Mouse (Mus musculus) stomach, embryonic 15.5 days (tissue): Measurements from ENCODE around the gene Myo9b. TPM values are rescaled to one million over a fixed set of nuclear protein-coding genes. Genes with fewer than 3 reads are reported as not detected.
"Not testable (repeated sequence)": the region's sequence is repeated elsewhere in the genome, so short reads cannot be mapped to it uniquely, and the experiment has no call there.

ENCODE experiments used
- ATAC-seq: fragments of 200-750 bp; cut with Nextera tagmentation; 2 replicates; pipeline ENCODE4 v1.8.0; 2017; ENCODE audit warnings: low read depth, moderate number of reproducible peaks, moderate TSS enrichment; ENCODE audit not compliant: insufficient read depth, low FRiP score
- H3K27ac ChIP-seq: fragments of 300-500 bp; sonication (generic); 2 replicates; pipeline ENCODE4 v1.5.1; 2015; ENCODE audit warnings: mild to moderate bottlenecking, inconsistent platforms
- H3K27me3 ChIP-seq: fragments of 300-500 bp; sonication (generic); replicated peaks from 2 replicates; pipeline ENCODE4 v1.6.1; 2015; ENCODE audit warnings: inconsistent platforms
- H3K36me3 ChIP-seq: fragments of 300-500 bp; sonication (generic); 2 replicates; pipeline ENCODE4 v1.6.1; 2015; ENCODE audit warnings: inconsistent platforms
- H3K4me1 ChIP-seq: fragments of 300-500 bp; sonication (generic); 2 replicates; pipeline ENCODE4 v1.6.1; 2015; ENCODE audit warnings: inconsistent platforms
- H3K4me2 ChIP-seq: fragments of 300-500 bp; sonication (generic); 2 replicates; pipeline ENCODE4 v1.6.1; 2015; ENCODE audit warnings: mild to moderate bottlenecking, inconsistent platforms
- H3K4me3 ChIP-seq: fragments of 300-500 bp; sonication (generic); replicated peaks from 2 replicates; pipeline ENCODE4 v1.5.1; 2015; ENCODE audit warnings: inconsistent platforms
- H3K9ac ChIP-seq: fragments of 300-500 bp; sonication (generic); 2 replicates; pipeline ENCODE4 v1.6.1; 2015; ENCODE audit warnings: inconsistent platforms
- H3K9me3 ChIP-seq: fragments of 300-500 bp; sonication (generic); 2 replicates; pipeline ENCODE4 v1.6.1; 2016; ENCODE audit warnings: inconsistent platforms
- WGBS: fragments of 180-500 bp; shearing (Covaris S2); methylation state at CpG from one replicate; pipeline ENCODE4 v1.1.7; 2015; 5-methylcytosine and 5-hydroxymethylcytosine counted together
- polyA plus RNA-seq: library from polyadenylated mRNA; unstranded; fragments of >200 nt; fragmentation: Nextera tagmentation; extraction: Ambion mirVana; gene quantifications from 2 replicates; pipeline ENCODE4 v1.2.1, GENCODE M21; 2015

Myo9b gene
- polyA plus RNA-seq, 1 experiment from 2014 or later = 17.8 TPM

GRCm38 (mm10) chr8:71279409-71279808, 6.9 kb downstream of the Myo9b start:
- H3K9me3 ChIP-seq, ATAC-seq, H3K9ac ChIP-seq, H3K4me1 ChIP-seq, H3K4me3 ChIP-seq, H3K4me2 ChIP-seq, H3K27me3 ChIP-seq, H3K36me3 ChIP-seq, H3K27ac ChIP-seq: not testable (repeated sequence)
- WGBS = 75% methylated on average over 1 of the region's 1 CpGs

- H3K9me3 ChIP-seq, ATAC-seq, H3K4me2 ChIP-seq, H3K9ac ChIP-seq, H3K27ac ChIP-seq, H3K4me3 ChIP-seq, H3K4me1 ChIP-seq, H3K27me3 ChIP-seq, H3K36me3 ChIP-seq: not testable (repeated sequence)
- 70% methylated on average over 1 of the region's 1 CpGs for WGBS
Measured at GRCm38 (mm10) chr8:71281731-71282130, 9.2 kb downstream of the Myo9b start.

GRCm38 (mm10) chr8:71282621-71283020, 10.1 kb downstream of the Myo9b start:
- Histone ChIP-seq H3K4me3 (no peak overlapping the region), H3K27ac (no peak overlapping the region)
- ATAC-seq = no peak

GRCm38 (mm10) chr8:71286223-71286622, 13.7 kb downstream of the Myo9b start:
- H3K4me1 ChIP-seq, H3K27ac ChIP-seq, ATAC-seq, H3K4me3 ChIP-seq, H3K9me3 ChIP-seq, H3K27me3 ChIP-seq, H3K9ac ChIP-seq, H3K4me2 ChIP-seq: not testable (repeated sequence)
- peaks cover 12% of the 10 kb centered on the region for H3K36me3 ChIP-seq
- WGBS = 66% methylated on average over 2 of the region's 2 CpGs

More at GRCm38 (mm10) chr8:71282621-71283020, 10.1 kb downstream of the Myo9b start:
- Histone ChIP-seq H3K36me3 (no peaks in the 10 kb centered on the region), H3K9me3 (no peaks in the 10 kb centered on the region), H3K9ac (no peak overlapping the region), H3K4me2 (no peak overlapping the region), H3K27me3 (no peaks in the 10 kb centered on the region), H3K4me1 (no peaks in the 10 kb centered on the region)
- 67% methylated on average over 5 of the region's 5 CpGs for WGBS

- 57% methylated on average over 3 of the region's 3 CpGs for WGBS
- ATAC-seq = no peak
Measured at GRCm38 (mm10) chr8:71288441-71288949, 16.0 kb downstream of the Myo9b start.

GRCm38 (mm10) chr8:71289098-71289497, 16.6 kb downstream of the Myo9b start:
- Histone ChIP-seq H3K9me3 (no peaks in the 10 kb centered on the region), H3K4me3 (no peak overlapping the region), H3K36me3 (peaks cover 16% of the 10 kb centered on the region), H3K4me2 (no peak overlapping the region), H3K27ac (no peak overlapping the region), H3K27me3 (no peaks in the 10 kb centered on the region), H3K9ac (no peak overlapping the region), H3K4me1 (no peaks in the 10 kb centered on the region)
- no peak for ATAC-seq
- WGBS = 72% methylated on average over 7 of the region's 7 CpGs

More at GRCm38 (mm10) chr8:71288441-71288949, 16.0 kb downstream of the Myo9b start:
- no peak overlapping the region for H3K27ac ChIP-seq
- no peak overlapping the region for H3K4me3 ChIP-seq
- no peak overlapping the region for H3K4me2 ChIP-seq
- no peaks in the 10 kb centered on the region for H3K9me3 ChIP-seq
- H3K27me3 ChIP-seq = no peaks in the 10 kb centered on the region
- H3K4me1 ChIP-seq = no peaks in the 10 kb centered on the region
- no peak overlapping the region for H3K9ac ChIP-seq
- peaks cover 16% of the 10 kb centered on the region for H3K36me3 ChIP-seq

DNA sequence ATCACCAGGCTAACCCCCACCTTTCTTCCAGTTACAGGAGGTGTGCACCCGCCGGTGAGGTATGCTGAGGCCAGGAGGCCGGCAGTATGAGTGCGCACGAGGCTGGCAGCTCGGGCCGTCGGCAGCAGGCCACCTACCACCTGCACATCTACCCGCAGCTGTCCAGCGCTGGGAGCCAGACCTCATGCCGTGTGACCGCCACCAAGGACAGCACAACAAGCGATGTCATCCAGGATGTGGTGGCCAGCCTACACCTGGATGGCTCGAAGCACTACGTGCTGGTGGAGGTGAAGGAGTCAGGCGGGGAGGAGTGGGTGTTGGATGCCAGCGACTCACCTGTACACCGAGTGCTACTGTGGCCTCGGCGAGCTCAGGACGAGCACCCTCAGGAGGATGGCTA, 17.7 kb downstream of the Myo9b start:
- no peak for ATAC-seq
- no peak overlapping the region for H3K4me2 ChIP-seq
- 95% methylated on average over 21 of the region's 21 CpGs for WGBS
- no peak overlapping the region for H3K4me3 ChIP-seq
- no peak overlapping the region for H3K27ac ChIP-seq
- H3K36me3 ChIP-seq = peaks cover 19% of the 10 kb centered on the region
- no peaks in the 10 kb centered on the region for H3K9me3 ChIP-seq
- no peak overlapping the region for H3K9ac ChIP-seq
- no peaks in the 10 kb centered on the region for H3K27me3 ChIP-seq
- no peaks in the 10 kb centered on the region for H3K4me1 ChIP-seq

DNA sequence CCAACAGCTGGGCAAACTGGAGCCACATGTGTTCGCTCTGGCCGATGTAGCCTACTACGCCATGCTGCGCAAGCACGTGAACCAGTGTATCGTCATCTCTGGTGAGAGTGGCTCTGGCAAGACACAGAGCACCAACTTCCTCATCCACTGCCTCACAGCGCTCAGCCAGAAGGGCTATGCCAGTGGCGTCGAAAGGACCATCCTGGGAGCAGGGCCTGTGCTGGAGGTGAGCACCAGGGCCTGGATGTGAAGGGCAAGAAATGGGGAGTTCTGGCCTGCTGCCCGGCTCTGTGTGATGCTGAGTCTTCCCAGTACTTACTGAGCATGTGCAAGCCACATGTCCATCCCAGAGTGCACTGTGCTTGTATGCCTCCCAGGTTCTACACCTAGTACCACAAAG, 18.4 kb downstream of the Myo9b start:
- WGBS = 95% methylated on average over 10 of the region's 10 CpGs
- Histone ChIP-seq H3K27ac (no peak overlapping the region), H3K4me2 (no peak overlapping the region), H3K9me3 (no peaks in the 10 kb centered on the region), H3K9ac (no peak overlapping the region), H3K27me3 (no peaks in the 10 kb centered on the region), H3K4me1 (no peaks in the 10 kb centered on the region), H3K4me3 (no peak overlapping the region), H3K36me3 (peaks cover 19% of the 10 kb centered on the region)
- ATAC-seq = no peak

DNA sequence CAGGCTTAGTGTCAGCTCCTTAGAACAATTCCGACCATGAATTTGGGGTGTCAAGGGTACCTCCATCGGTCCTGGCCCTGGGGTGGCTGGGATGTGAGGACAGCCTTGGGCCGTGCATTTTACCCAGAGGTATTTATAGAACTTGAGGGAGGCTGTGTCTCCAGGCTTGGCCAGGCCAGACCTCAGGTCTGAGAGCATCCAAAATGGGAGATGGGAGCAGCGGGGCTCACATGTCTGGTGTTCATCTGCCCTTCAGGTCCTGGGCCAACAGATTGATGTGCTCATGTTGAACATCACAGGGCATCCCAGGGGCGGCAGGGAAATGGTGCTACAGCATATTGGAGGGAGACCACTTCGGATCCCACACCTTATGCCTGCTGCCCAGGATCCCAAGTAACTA, 18.8 kb downstream of the Myo9b start:
- Histone ChIP-seq H3K36me3 (peaks cover 19% of the 10 kb centered on the region), H3K4me2 (no peak overlapping the region), H3K27ac (no peak overlapping the region), H3K9me3 (no peaks in the 10 kb centered on the region), H3K27me3 (no peaks in the 10 kb centered on the region), H3K4me1 (no peaks in the 10 kb centered on the region), H3K4me3 (no peak overlapping the region), H3K9ac (no peak overlapping the region)
- ATAC-seq = no peak
- WGBS = 90% methylated on average over 6 of the region's 6 CpGs

GRCm38 (mm10) chr8:71293930-71294329, 21.4 kb downstream of the Myo9b start:
- peaks cover 19% of the 10 kb centered on the region for H3K36me3 ChIP-seq
- not testable (repeated sequence) for ATAC-seq, H3K27ac ChIP-seq, H3K4me2 ChIP-seq, H3K4me3 ChIP-seq, H3K9me3 ChIP-seq, H3K27me3 ChIP-seq, H3K4me1 ChIP-seq, H3K9ac ChIP-seq
- 88% methylated on average over 3 of the region's 3 CpGs for WGBS

- no peak for ATAC-seq
- Histone ChIP-seq H3K4me1 (no peaks in the 10 kb centered on the region), H3K4me3 (no peak overlapping the region), H3K27ac (no peak overlapping the region), H3K27me3 (no peaks in the 10 kb centered on the region), H3K9me3 (no peaks in the 10 kb centered on the region), H3K4me2 (no peak overlapping the region), H3K36me3 (peaks cover 7% of the 10 kb centered on the region), H3K9ac (no peak overlapping the region)
- 92% methylated on average over 2 of the region's 2 CpGs for WGBS
Measured at GRCm38 (mm10) chr8:71296188-71296621, 23.7 kb downstream of the Myo9b start.

GRCm38 (mm10) chr8:71296784-71297183, 24.3 kb downstream of the Myo9b start:
- no peak overlapping the region for H3K9ac ChIP-seq
- H3K27me3 ChIP-seq = no peaks in the 10 kb centered on the region
- no peak for ATAC-seq
- H3K4me3 ChIP-seq = no peak overlapping the region
- H3K27ac ChIP-seq = no peak overlapping the region
- H3K4me1 ChIP-seq = no peaks in the 10 kb centered on the region
- H3K4me2 ChIP-seq = no peak overlapping the region
- no peaks in the 10 kb centered on the region for H3K9me3 ChIP-seq
- 93% methylated on average over 2 of the region's 2 CpGs for WGBS
- 0 out of 2 replicates have a peak, but pooled peaks cover 5% of the 10 kb centered on the region for H3K36me3 ChIP-seq

- H3K27ac ChIP-seq = no peak overlapping the region
- 0 out of 2 replicates have a peak, but pooled peaks cover 2% of the 10 kb centered on the region for H3K9me3 ChIP-seq
- H3K27me3 ChIP-seq = no peaks in the 10 kb centered on the region
- peaks cover 12% of the 10 kb centered on the region; the same call in 1 of the 2 replicates for H3K36me3 ChIP-seq
- ATAC-seq = no peak
- no peak overlapping the region for H3K9ac ChIP-seq
- H3K4me2 ChIP-seq = no peak overlapping the region
- WGBS = 97% methylated on average over 1 of the region's 1 CpGs
- no peak overlapping the region for H3K4me3 ChIP-seq
- H3K4me1 ChIP-seq = no peaks in the 10 kb centered on the region
Measured at GRCm38 (mm10) chr8:71297439-71297838, 24.9 kb downstream of the Myo9b start.
